Mouse (Mus musculus): ENCODE data around the gene Bicc1.

- TF ChIP-seq POLR2A (IDR thresholded peaks at IDR 0.05; ENCODE audit: low read depth, low read length) (no peak), CTCF (IDR thresholded peaks at IDR 0.05; ENCODE audit: extremely low read depth, insufficient read length, insufficient replicate concordance, low read depth, low read length) (no peak)
These were observed 156.6 kb downstream of the Bicc1 start for GRCm38 (mm10) chr10:71002871-71003270.
